Mouse (Mus musculus) spleen, postnatal 10 days (tissue): ENCODE results near the gene Mc3r.

Source experiments
- DNase-seq, 2 experiments: peaks; one replicate each; pipeline ENCODE4 v3.0.0; 2021 to 2022; ENCODE audit warnings: low spot score in 2 of 2

Gene Mc3r

DNA sequence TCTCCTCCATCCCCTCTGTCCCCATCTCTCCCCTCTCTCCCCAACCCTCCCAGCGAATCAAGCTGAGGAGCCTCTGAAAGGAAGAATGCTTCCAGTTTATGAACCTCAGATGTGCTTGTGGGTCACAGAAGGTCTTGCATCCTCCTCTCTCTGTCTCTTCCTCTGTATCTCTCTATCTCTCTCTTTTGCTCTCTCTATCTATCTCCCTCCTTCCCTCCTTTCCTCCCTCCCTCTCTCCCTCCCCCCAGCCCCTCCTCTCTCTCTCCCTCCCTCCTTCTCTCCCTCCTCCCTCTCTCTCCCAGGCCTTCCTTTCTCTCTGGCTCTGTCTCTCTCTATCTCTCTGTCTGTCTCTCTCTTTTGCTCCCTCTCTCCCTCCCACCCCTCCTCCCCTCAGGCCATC, 50.2 kb downstream of the Mc3r start:
- DNase-seq = no peak

DNA sequence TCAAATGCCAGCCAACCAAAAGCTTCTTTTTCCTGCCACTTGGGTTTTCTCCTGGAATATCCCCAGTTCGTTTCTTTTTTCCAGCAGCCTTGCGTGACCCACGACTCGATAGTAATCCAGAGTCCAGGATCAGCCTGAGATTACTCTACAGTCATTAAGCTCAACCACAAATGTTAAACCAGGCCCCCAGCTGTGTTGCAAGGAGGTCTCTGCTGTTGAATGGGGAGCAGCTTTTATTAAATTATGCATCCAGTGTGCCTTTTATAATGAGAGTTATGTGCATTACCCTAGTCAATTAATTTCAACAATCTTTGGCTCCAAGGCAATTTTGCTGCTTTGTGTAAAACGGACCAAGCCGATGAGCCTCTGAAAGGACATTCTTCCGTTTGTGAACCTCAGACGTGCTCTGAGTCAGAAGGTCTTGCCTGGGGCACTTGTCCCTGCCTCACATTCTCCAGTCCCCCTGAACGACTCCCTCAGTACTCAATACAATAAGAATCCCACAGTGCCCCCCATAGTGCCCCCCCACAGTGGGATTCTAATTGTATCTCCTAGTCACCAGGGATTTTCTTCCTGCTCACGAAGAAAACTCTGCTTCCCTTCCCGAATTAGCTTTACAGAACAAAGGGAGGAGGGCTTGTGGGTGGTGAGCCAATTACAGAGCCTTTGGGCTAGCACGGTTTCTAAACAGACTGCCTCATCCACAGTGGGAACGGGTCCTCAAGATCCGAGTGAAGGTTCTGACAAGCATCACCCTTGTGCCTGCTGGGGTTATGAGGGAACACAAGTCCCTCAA, 51.0 kb downstream of the Mc3r start:
- no peak for DNase-seq
